14 mouse cellular contexts compared by ENCODE assay signal in genomic region chr10:13453200-13453990, GRCm38 (mm10). TPM values are rescaled to one million over a fixed set of nuclear protein-coding genes. Genes with fewer than 3 reads are reported as not detected.
DNase-seq lines count a peak whose midpoint lies in the region; ATAC-seq and TF ChIP-seq lines count a peak whose summit lies in the region.
"Had no signal": no experiment of that assay in that cellular context is flagged by ENCODE, and none has a peak within 500 bp of the region (broad histone marks: within the 10 kb centered on the region; RNA-seq: fewer than 3 reads in every experiment).

No protein-coding gene starts in this region.

- H3K9me3 ChIP-seq in kidney, postnatal 0 days (replicated peaks; ENCODE audit: low read length): no peaks in the 10 kb centered on the region
- no peaks in the 10 kb centered on the region for H3K9me3 ChIP-seq in kidney, embryonic 16.5 days (ENCODE audit: low read length)
- no peaks in the 10 kb centered on the region for H3K9me3 ChIP-seq in liver, embryonic 13.5 days (replicated peaks)
- H3K9me3 ChIP-seq: embryonic facial prominence, embryonic 12.5 days; forebrain, embryonic 13.5 days; heart, embryonic 12.5 days; midbrain, embryonic 15.5 days had no signal

- 34% methylated on average over 13 of the region's 13 CpGs for WGBS in kidney, postnatal 0 days
- 45% methylated on average over 13 of the region's 13 CpGs for WGBS in kidney, embryonic 16.5 days
- WGBS in liver, embryonic 13.5 days (ENCODE audit: insufficient replicate concordance): 24% methylated on average over 13 of the region's 13 CpGs

- no peak overlapping the region for H3K9ac ChIP-seq in kidney, postnatal 0 days (ENCODE audit: low read depth, low read length)
- H3K9ac ChIP-seq in kidney, embryonic 16.5 days (replicated peaks; ENCODE audit: low read length): no peak overlapping the region
- no peak overlapping the region for H3K9ac ChIP-seq in liver, embryonic 13.5 days
- H3K9ac ChIP-seq: embryonic facial prominence, embryonic 12.5 days; forebrain, embryonic 13.5 days; heart, embryonic 12.5 days; midbrain, embryonic 15.5 days had no signal

- peak; percentile 12 for DNase-seq in cerebellum, adult 11-12 months
- DNase-seq in kidney, postnatal 0 days (ENCODE audit: low spot score): peak; percentile 37
- DNase-seq in MEL-GATA-1-ER (ENCODE audit: extremely low read depth, low read depth): peak; percentile 1
- DNase-seq in liver, embryonic 13.5 days: no peak
- no peak for DNase-seq in ovary, postnatal 14 days (ENCODE audit: low spot score)
- no peak for DNase-seq in right cerebral cortex, postnatal 14 days
- DNase-seq: gastrocnemius, postnatal 14 days; thymus, postnatal 25 days had no signal

- no peaks in the 10 kb centered on the region for H3K36me3 ChIP-seq in kidney, postnatal 0 days (ENCODE audit: insufficient read depth, low read length)
- H3K36me3 ChIP-seq in kidney, embryonic 16.5 days (ENCODE audit: insufficient read depth, low read length): no peaks in the 10 kb centered on the region
- no peaks in the 10 kb centered on the region for H3K36me3 ChIP-seq in liver, embryonic 13.5 days
- H3K36me3 ChIP-seq: embryonic facial prominence, embryonic 12.5 days; heart, embryonic 12.5 days; midbrain, embryonic 15.5 days had no signal

- peak overlapping the region; percentile 30; the same call in 1 of the 2 replicates for H3K4me2 ChIP-seq in kidney, postnatal 0 days (ENCODE audit: low read length)
- H3K4me2 ChIP-seq in kidney, embryonic 16.5 days (replicated peaks; ENCODE audit: low read depth, low read length): no peak overlapping the region; the same call in 1 of the 2 replicates
- H3K4me2 ChIP-seq in liver, embryonic 13.5 days: peak overlapping the region; percentile 33; the same call in 1 of the 2 replicates
- H3K4me2 ChIP-seq: embryonic facial prominence, embryonic 12.5 days; forebrain, embryonic 13.5 days; heart, embryonic 12.5 days; midbrain, embryonic 15.5 days had no signal

- no peak overlapping the region for H3K4me3 ChIP-seq in kidney, postnatal 0 days (replicated peaks; ENCODE audit: low read depth, low read length)
- H3K4me3 ChIP-seq in kidney, embryonic 16.5 days (ENCODE audit: low read length): no peak overlapping the region
- no peak overlapping the region for H3K4me3 ChIP-seq in liver, embryonic 13.5 days (replicated peaks)
- H3K4me3 ChIP-seq: embryonic facial prominence, embryonic 12.5 days; forebrain, embryonic 13.5 days; heart, embryonic 12.5 days; midbrain, embryonic 15.5 days had no signal

- H3K27me3 ChIP-seq in kidney, postnatal 0 days (ENCODE audit: insufficient read depth, low read length): no peaks in the 10 kb centered on the region
- H3K27me3 ChIP-seq in kidney, embryonic 16.5 days (ENCODE audit: insufficient read depth, low read length): no peaks in the 10 kb centered on the region
- no peaks in the 10 kb centered on the region for H3K27me3 ChIP-seq in liver, embryonic 13.5 days
- H3K27me3 ChIP-seq: embryonic facial prominence, embryonic 12.5 days; forebrain, embryonic 13.5 days; heart, embryonic 12.5 days; midbrain, embryonic 15.5 days had no signal

- TF ChIP-seq CTCF in kidney, postnatal 0 days (IDR thresholded peaks at IDR 0.05; ENCODE audit: low read depth): no peak

- ATAC-seq in cerebellum, adult (ENCODE audit: insufficient number of reproducible peaks, low FRiP score, low TSS enrichment): no peak
- no peak for ATAC-seq in kidney, postnatal 0 days (replicated peaks; ENCODE audit: low FRiP score, low read depth)
- ATAC-seq in kidney, embryonic 16.5 days (ENCODE audit: low FRiP score, low TSS enrichment): no peak
- ATAC-seq in liver, embryonic 13.5 days (ENCODE audit: low read depth): no peak
- ATAC-seq: forebrain, embryonic 13.5 days; midbrain, embryonic 15.5 days had no signal

- H3K27ac ChIP-seq in kidney, postnatal 0 days: no peak overlapping the region
- H3K27ac ChIP-seq in kidney, embryonic 16.5 days (ENCODE audit: low read length): no peak overlapping the region
- no peak overlapping the region for H3K27ac ChIP-seq in liver, embryonic 13.5 days
- H3K27ac ChIP-seq: embryonic facial prominence, embryonic 12.5 days; forebrain, embryonic 13.5 days; midbrain, embryonic 15.5 days had no signal

- no peaks in the 10 kb centered on the region for H3K4me1 ChIP-seq in kidney, postnatal 0 days (replicated peaks; ENCODE audit: insufficient read depth, low read length)
- H3K4me1 ChIP-seq in kidney, embryonic 16.5 days (ENCODE audit: insufficient read depth, low read length): 0 out of 2 replicates have a peak, but pooled peaks cover 7% of the 10 kb centered on the region
- no peaks in the 10 kb centered on the region; the same call in 1 of the 2 replicates for H3K4me1 ChIP-seq in liver, embryonic 13.5 days (replicated peaks)
- H3K4me1 ChIP-seq: embryonic facial prominence, embryonic 12.5 days; forebrain, embryonic 13.5 days; midbrain, embryonic 15.5 days had no signal

RNA-seq across cellular contexts. Expression of gene Phactr2, which starts 20.8 kb away (rescaled TPM):
- 23.7 and 26.4 TPM in 2 replicates for polyA plus RNA-seq in kidney, postnatal 0 days (2015; fragmentation: Nextera tagmentation; extraction: Ambion mirVana)
- polyA plus RNA-seq in kidney, embryonic 16.5 days (2015; fragmentation: Nextera tagmentation; extraction: Ambion mirVana): 20.7 and 26.9 TPM in 2 replicates
- 5.3 and 5.9 TPM in 2 replicates for polyA plus RNA-seq in liver, embryonic 13.5 days (2015; fragmentation: Nextera tagmentation; extraction: Ambion mirVana)

RNA-seq across cellular contexts. Expression of gene Fuca2, which starts 45.9 kb away (rescaled TPM):
- 191 and 212 TPM in 2 replicates for polyA plus RNA-seq in kidney, postnatal 0 days (2015; fragmentation: Nextera tagmentation; extraction: Ambion mirVana)
- polyA plus RNA-seq in kidney, embryonic 16.5 days (2015; fragmentation: Nextera tagmentation; extraction: Ambion mirVana): 118 and 127 TPM in 2 replicates
- polyA plus RNA-seq in liver, embryonic 13.5 days (2015; fragmentation: Nextera tagmentation; extraction: Ambion mirVana): 60.9 and 69.7 TPM in 2 replicates

Comparison
In these comparisons a context has a peak if more than half of its experiments do, and no peak if none do; other contexts are left out.
1. DNase-seq: peak in cerebellum, adult 11-12 months (single experiment), kidney, postnatal 0 days (single experiment) and MEL-GATA-1-ER (single experiment); none in liver, embryonic 13.5 days (single experiment), ovary, postnatal 14 days (single experiment) and right cerebral cortex, postnatal 14 days (single experiment).